Mouse (Mus musculus): ENCODE results near the gene Adra2c. TPM values are rescaled to one million over a fixed set of nuclear protein-coding genes. Genes with fewer than 3 reads are reported as not detected.

Gene Adra2c
- total RNA-seq, 2 experiments from 2014 or later = 26.9 to 27.2 TPM

DNA sequence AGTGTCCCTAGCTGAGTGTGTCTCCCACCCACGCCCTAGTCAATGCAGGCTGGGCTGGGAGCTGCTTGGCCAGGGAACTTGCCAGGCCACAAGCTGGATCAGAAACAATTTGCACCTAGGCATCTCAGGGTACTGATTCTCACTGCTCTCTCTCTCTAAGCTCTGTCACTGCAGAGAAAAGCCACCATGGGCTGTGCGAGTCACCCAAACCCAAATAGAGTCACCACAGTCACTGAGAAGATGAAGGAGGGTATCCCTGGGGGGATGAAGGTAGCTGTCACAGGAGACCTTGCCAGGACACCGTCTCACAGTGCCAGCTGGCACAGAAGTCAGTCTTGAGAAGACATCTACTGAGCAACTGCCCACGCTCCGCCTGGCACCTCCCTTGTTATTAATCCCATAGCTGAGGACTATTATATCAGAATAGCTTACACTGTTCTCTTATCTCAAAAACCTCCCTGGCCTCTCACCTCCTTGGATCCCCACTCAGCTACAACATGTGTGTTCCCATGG is 33.7 kb downstream of the Adra2c start:
- DNase-seq = no peak

DNA sequence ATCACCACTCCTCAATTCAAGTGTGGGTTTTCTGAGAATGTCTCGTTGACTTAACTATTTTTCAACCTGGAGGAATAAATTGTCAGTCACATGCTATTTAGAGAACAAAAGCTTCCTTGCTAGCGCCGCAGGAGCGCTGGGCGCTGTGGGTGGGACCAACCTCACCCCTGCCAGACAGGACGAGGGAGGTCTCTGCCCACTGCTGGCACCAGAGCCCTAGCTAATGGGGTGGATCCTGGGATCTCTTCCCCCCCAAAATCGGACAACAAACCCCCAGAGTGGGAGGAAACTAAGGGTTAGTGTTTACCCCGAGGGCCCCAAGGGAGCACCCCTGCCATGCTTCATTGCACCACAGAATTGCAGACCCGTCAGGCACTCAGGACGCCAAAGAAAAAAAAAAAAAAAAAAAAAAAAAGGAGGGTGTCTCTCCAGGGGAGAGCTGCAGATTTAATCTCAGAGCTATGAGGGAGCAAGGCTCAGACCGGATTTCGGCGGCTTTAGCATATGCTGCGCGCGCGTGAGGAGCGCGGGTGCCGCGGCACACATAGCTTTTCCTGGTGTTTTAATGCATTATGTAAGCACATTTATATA is 35.2 kb downstream of the Adra2c start:
- peak; percentile 34 to 44 for DNase-seq

DNA sequence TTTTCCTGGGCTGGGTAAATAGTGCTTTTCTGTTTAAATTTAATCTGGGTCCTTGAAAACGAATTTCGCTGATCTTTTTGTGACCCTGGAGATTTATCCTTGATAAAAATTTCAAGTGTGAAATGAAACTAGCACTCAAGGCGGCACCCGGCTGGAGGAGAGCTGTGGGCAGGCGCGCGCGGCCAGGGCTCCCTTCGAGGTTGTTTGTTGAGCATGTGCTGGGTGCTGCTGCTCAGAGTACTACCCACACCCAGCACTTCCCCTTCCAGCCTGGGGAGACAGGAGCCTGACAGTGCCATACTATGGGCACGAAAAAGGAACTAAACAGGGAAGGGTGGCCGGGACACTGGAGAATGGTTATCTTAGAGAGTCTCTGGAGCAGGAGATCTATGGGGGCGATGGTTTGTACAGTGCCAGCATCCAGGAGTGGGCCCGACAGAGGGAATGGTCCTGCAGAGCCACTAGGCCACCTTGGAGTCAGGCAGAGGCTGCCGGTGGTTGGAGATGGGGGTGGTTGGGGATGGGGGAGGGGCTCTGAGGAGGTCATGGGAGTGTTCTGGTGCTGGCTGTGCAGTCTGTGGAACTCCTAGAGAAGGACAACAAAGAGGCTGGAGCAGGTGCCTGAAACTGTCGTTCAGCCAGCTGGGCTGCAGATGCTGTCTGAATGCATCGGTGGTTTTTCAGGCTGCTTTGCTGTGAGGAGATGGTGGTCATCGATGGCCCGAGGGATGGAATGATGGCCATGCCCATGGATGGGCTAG is 35.9 kb downstream of the Adra2c start:
- DNase-seq = peak; percentile 35 to 36

DNA sequence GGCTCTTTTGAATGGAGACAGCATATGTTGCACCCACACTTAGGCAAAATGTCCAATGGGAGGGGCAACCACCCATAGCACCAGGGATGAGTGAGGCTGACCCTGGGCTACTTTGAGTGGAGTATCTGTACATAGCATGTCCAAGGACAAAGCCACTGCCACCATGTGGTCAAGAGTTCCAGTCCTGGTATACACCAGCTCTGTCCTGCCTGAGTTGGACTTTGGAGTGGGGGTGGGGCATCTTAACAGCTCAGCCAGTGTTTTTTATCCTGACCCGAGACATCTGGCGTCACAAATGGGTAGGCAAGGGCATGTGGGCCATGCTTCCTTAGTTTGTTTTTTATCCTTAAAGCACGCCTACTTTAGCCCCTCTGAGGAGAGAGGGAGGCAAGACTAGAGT is 36.5 kb downstream of the Adra2c start:
- DNase-seq = no peak

DNA sequence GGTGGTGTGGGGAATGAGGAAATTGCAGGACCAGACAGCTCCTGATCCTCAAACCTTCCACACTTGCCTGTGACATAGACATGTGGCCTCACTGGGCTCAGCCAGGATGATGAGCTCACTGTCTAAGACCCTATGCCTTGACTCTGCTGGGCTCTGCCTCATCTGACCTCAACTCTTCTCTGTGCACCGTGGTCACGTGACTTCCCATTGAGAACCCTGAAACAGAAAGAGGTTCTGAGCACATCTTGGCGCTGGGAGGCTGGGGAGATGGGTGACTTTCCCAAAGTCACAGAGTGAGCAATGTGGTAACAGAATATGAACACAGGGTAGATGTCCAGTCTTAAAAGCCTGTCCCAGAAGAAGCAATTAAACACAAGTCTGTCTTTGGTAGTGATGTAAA is 37.1 kb downstream of the Adra2c start:
- DNase-seq = no peak

DNA sequence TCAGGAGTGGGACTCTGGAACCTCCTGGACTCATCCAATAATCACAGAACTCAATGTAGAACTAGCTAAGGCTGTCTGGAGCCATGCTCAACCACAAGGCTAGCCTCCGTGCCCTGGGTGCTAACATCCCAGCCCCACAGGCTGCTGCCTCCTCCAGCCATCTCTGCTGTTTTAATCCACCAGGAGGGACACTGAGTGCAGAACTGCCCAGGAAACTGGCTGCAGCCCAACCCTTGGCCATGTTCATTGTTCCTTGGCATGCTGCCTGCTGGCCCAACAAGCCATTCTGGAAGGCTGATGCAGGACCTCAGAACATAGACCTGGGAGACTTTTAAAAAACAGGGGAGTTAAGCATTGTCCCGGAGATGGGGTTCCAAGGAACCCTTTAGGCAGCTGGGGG is 42.5 kb downstream of the Adra2c start:
- peak; percentile 69 to 74 for DNase-seq

DNA sequence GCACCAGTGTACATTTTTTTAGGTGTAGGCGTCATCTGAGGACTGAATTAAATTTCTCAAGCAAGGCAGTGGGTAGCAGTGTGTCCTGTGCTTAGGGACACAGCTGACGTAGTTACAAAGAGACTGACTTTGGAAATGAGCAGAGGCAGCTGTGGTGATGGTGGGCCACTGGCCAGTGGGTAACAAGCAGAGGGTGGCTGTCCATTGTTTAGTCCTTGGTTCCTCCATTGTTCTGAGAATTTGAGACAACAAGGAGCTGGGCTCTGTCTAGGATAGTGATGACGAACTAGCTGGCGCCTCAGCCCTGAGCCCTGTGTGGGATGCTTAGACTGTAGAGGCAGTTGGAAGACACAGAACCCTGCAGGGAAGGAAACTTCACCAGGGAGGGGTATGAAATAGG is 52.7 kb downstream of the Adra2c start:
- DNase-seq = no peak

Other genes starting within 250 kb of the Adra2c start
- 1 to 10 TPM in 1 of 2 experiments, under 1 TPM in 1; 0.65 to 1.5 TPM for gene Hgfac, start 236.8 kb upstream of the Adra2c start, total RNA-seq (2021)
- gene Dok7, start 221.6 kb upstream of the Adra2c start, total RNA-seq (2021) = 10 to 100 TPM; 15.5 to 22.3 TPM
- 100 to 1,000 TPM; 150 to 152 TPM for gene Lrpap1, start 172.6 kb upstream of the Adra2c start, total RNA-seq (2021)
- gene Hmx1, start 110.8 kb downstream of the Adra2c start, total RNA-seq (2021) = not detected
- under 1 TPM; 0.15 TPM for gene Cpz, start 247.4 kb downstream of the Adra2c start, total RNA-seq (2021)

Measured in layer of hippocampus, postnatal 36 days (tissue).